Mouse (Mus musculus): ENCODE data around the gene Hes3. TPM values are rescaled to one million over a fixed set of nuclear protein-coding genes. Genes with fewer than 3 reads are reported as not detected.

Hes3 gene
- total and polyA plus RNA-seq, 3 experiments: not detected

DNA sequence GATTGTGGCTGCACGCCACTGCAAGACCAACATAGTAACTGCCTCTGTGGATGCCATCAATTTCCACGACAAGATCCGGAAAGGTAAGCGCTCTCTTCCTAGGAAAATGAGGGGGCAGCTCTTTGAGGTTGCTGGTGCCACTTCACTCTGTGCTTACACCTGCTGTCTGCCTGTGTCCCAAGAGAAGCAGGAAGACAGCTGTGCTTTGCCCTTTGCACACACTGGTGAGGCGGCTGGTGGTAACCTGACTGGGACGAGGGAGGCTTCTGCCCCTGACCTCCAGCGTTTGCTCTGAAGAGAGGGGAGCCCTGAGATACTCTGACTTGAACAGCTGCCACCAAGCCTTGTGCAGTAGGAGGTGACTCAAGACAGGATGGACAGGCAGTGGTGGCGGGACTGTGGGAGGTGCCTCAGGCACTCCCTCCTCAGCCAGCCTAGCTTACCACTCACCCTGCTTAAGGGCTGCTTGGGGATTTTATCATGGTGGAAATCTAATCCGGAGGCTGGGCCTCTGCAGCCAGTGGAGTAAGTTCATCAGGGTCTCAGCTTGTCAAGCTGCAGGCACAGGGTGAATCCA lies 38.2 kb downstream of the Hes3 start:
- peak; percentile 68 for DNase-seq

DNA sequence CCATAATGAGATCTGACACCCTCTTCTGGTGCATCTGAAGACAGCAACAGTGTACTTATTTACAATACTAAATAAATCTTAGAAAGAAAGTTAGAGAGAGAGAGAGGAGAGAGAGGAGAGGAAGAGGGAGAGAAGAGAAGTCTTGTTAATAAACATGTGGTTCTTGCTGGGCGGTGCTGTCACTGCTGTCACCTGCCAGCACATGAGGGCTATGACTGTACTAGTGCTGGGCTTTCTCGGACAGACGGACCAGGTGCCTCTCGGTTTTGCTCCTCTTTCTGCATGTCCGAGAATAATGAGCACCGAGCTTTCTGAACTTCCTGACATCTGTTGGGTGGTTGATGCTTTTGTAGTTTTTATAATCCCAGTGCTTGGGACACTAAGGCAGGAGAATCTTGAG lies 40.8 kb downstream of the Hes3 start:
- no peak for DNase-seq

DNA sequence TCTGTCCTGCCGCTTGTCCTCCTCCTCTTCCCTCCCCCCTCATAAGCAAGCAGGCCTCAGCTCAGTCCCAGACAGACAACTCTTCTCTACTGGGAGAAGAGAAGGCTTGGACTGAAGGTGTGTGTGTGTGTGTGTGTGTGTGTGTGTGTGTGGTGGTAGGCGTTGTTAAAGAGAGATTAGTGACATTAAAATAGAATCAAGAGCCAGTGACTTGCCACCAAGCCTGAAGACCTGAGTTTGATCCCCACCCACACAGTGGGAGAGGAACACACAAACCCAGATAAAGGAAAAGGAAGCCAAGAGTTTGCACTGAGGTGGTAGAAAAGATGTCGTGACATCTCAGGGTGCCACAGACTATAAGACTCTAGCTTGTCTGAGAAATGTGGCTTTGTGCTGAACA lies 44.3 kb downstream of the Hes3 start:
- no peak for DNase-seq

DNA sequence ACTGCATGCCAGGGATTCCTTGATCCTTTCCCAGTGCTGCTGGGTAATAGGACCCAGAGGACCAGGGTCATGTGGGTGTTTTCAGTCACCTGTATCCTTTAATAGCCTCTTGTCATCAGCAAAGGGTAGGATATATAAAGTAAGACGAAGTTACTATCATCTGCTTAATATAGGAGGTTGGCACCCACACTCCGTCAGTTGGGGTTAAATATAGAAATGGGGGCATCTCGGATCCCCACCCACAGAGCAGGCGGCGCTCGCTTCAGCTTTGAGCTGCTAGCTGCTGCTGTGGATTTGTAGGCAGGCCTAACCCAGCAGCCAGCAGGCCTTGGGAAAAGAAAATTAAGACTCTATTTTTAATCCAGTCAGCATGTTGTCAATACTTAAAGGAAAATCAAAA lies 45.5 kb downstream of the Hes3 start:
- no peak for DNase-seq

DNA sequence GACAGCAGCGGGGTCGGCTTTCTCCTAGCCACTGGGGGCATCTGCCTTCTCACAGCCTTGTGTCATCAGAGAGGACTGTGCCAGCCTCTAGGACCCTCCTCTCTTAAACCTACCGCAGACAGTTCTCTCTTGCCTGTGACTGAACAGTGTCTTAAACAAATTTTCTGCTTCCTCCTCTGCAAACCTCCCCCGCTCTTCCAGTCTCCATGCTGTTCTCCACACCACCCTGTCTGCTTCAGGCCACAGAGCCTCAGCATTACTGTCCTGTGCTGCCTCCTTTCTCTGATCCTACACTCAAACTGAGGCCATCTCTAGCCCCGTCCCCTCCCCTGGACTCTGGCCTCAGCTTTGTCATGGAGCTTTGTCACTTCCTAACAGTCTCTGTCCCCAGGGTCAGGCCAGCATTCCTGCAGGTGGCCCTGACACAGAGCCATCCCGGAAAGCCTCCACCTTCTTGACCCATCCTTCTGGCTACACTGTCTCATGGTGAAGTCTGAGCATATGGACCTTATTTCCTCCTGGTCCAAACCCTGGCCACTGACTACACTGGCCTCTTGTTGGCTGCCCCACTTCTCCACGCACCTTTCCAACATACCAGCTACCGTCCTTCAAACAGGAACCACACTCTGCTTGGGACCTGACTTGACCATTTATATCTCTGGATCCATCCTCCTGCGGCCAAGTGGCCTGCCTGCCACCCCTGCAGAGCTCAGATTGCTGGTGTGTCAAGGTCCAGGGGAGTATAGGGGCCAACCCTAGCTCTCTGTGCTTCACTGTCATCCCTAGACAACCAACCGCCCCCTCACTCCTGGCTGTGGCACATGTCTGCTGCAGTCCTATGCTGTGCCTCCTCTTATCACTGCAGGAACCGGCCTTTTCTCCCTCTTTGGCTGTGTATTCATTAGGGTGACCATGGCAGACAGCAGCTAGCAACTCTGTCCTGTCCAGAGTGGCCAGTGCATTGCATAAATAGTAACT lies 46.6 kb downstream of the Hes3 start:
- DNase-seq: no peak

DNA sequence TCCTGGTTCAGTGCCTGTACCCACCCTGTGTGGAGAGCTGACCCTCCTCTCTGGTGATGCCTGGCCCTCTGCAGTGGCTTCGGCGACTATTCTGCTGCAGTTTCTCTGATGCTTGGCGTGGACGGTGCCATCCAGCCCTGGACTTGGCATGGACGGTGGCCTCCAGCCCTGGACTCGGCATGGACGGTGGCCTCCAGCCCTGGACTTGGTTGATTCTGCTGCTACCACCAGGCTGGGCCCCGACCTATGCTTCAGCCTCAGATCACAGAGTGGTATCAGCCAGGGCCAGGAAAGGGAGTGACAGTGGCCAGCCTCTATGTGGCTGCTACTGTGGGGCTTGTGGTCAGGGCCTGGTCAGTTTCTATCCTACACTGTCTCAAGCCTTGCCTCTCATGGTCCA lies 47.5 kb downstream of the Hes3 start:
- no peak for DNase-seq

DNA sequence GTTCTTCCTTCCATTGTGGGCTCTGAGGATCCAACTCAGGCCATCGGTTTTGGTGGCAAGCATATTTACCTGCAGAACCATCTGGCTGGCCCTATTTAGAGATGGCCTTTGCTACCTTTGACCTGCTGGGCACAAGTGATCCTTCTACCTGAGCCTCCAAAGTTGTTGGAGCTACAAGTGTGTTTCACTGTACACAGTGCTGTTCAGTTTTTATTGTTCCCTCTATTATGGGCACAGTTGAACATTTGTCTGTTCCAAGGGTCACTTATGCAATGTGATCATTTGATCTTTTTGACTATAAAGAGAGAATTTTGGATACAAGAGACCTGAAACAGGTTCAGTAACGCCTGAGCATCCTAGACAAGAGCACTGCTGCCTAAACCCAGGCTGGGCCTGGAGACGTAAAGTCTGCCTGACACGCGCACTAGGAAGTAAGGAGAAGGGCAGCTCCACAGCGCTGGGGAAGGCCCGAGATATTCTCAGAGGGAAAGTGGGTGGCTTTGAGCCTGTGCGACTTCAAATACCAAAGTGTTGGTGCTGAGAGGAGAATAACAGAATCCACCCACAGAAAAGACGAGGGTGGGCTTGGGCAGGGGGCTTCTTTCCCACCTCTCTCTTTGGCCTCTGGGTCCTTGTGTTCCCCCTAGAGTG lies 48.1 kb downstream of the Hes3 start:
- DNase-seq: no peak

DNA sequence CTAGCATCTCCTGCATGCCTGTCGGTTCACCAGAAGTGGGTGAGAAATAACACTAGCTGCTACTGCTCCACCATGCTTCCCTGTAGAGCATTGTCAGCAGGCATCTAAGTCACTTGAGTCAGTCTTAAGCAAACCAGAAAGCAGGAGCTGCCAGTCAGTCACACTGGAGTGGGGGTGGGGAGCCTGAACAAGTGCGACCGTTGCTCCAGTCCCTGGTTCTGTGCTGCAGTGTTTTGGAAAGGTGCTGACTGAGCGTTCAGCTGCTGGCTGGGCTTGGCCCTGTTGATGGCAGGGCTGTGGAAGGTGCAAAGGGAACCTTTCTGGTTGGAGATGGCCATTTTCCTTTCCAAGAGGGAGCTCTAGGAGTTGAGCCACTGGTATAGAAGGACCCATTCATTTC lies 51.5 kb downstream of the Hes3 start:
- no peak for DNase-seq

Other genes starting within 250 kb of the Hes3 start
- 10 to 100 TPM in 1 of 2 experiments, 1 to 10 TPM in 1; 7.4 to 15.5 TPM for gene Plekhg5, start 219.2 kb downstream of the Hes3 start, total RNA-seq (2021)
- 21.9 and 30.7 TPM in 2 replicates for gene Plekhg5, start 219.2 kb downstream of the Hes3 start, polyA plus RNA-seq (2012; rRNA removed)
- 1 to 10 TPM in 1 of 2 experiments, under 1 TPM in 1; 0.79 to 1.3 TPM for gene Tnfrsf25, start 175.7 kb downstream of the Hes3 start, total RNA-seq (2021)
- gene Tnfrsf25, start 175.7 kb downstream of the Hes3 start, polyA plus RNA-seq (2012; rRNA removed): 2.5 TPM in 2 replicates
- gene Espn, start 139.3 kb downstream of the Hes3 start, total RNA-seq (2021): 1 to 10 TPM; 1.7 to 2.3 TPM
- 8.3 and 10.4 TPM in 2 replicates for gene Espn, start 139.3 kb downstream of the Hes3 start, polyA plus RNA-seq (2012; rRNA removed)
- gene Hes2, start 132.8 kb downstream of the Hes3 start, total RNA-seq (2021): not detected
- 0.57 TPM in 1 of 2 replicates, not detected in the other for gene Hes2, start 132.8 kb downstream of the Hes3 start, polyA plus RNA-seq (2012; rRNA removed)
- 10 to 100 TPM; 43.4 to 65.0 TPM for gene Acot7, start 113.5 kb downstream of the Hes3 start, total RNA-seq (2021)
- 22.1 and 25.5 TPM in 2 replicates for gene Acot7, start 113.5 kb downstream of the Hes3 start, polyA plus RNA-seq (2012; rRNA removed)
- 1 to 10 TPM; 3.5 to 8.3 TPM for gene Gpr153, start 17.4 kb downstream of the Hes3 start, total RNA-seq (2021)
- 16.6 and 22.4 TPM in 2 replicates for gene Gpr153, start 17.4 kb downstream of the Hes3 start, polyA plus RNA-seq (2012; rRNA removed)
- 10 to 100 TPM; 34.6 to 49.1 TPM for gene Icmt, start 5.6 kb upstream of the Hes3 start, total RNA-seq (2021)
- 39.5 and 48.3 TPM in 2 replicates for gene Icmt, start 5.6 kb upstream of the Hes3 start, polyA plus RNA-seq (2012; rRNA removed)
- gene Rnf207, start 27.3 kb upstream of the Hes3 start, total RNA-seq (2021): 1 to 10 TPM in 1 of 2 experiments, under 1 TPM in 1; 0.84 to 1.1 TPM
- gene Rnf207, start 27.3 kb upstream of the Hes3 start, polyA plus RNA-seq (2012; rRNA removed): 0.26 and 0.67 TPM in 2 replicates
- gene Rpl22, start 34.1 kb upstream of the Hes3 start, total RNA-seq (2021): 100 to 1,000 TPM; 401 to 498 TPM
- 12.3 and 12.5 TPM in 2 replicates for gene Rpl22, start 34.1 kb upstream of the Hes3 start, polyA plus RNA-seq (2012; rRNA removed)
- 1 to 10 TPM; 5.0 to 7.9 TPM for gene Chd5, start 47.0 kb upstream of the Hes3 start, total RNA-seq (2021)
- gene Chd5, start 47.0 kb upstream of the Hes3 start, polyA plus RNA-seq (2012; rRNA removed): 3.0 and 3.5 TPM in 2 replicates
- 1 to 10 TPM; 3.8 to 5.0 TPM for gene Nphp4, start 185.0 kb upstream of the Hes3 start, total RNA-seq (2021)
- gene Nphp4, start 185.0 kb upstream of the Hes3 start, polyA plus RNA-seq (2012; rRNA removed): 3.4 and 4.7 TPM in 2 replicates
- 1 to 10 TPM; 5.9 to 7.9 TPM for gene Kcnab2, start 186.2 kb upstream of the Hes3 start, total RNA-seq (2021)
- gene Kcnab2, start 186.2 kb upstream of the Hes3 start, polyA plus RNA-seq (2012; rRNA removed): 3.2 and 3.6 TPM in 2 replicates